Mouse (Mus musculus): ENCODE data around the gene Rptn.
"Not testable (repeated sequence)": the region's sequence is repeated elsewhere in the genome, so short reads cannot be mapped to it uniquely, and the experiment has no call there.

The Rptn gene

GRCm38 (mm10) chr3:93393366-93393765 lies at the start of gene Rptn:
Rptn (plus strand) TSS chr3:93393699.
- DNase-seq (ENCODE audit: low read depth, low spot score): no peak

GRCm38 (mm10) chr3:93346896-93347295 lies 46.6 kb upstream of the Rptn start:
- DNase-seq (ENCODE audit: low read depth, low spot score): no peak

DNA sequence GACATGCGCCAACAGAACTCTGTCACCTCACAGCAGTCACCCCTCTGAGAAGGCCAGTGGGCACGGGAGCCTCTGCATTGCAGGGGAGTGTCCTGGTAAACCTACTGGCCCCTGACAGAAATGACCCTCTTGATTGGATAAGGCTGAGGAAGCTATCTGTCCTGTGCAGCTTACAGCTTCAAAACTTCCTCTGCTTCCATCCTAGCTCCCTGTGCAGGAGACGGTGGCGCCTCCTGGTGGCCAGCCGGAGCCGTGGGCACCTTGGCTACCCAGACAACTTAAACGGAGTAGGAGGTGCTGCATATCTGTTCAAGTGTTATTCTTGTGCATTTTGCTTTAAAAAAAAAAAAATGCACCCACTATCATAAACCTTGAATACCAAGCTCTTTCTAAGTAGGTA lies 33.5 kb upstream of the Rptn start:
- peak; percentile 9 for DNase-seq (ENCODE audit: low read depth, low spot score)

DNA sequence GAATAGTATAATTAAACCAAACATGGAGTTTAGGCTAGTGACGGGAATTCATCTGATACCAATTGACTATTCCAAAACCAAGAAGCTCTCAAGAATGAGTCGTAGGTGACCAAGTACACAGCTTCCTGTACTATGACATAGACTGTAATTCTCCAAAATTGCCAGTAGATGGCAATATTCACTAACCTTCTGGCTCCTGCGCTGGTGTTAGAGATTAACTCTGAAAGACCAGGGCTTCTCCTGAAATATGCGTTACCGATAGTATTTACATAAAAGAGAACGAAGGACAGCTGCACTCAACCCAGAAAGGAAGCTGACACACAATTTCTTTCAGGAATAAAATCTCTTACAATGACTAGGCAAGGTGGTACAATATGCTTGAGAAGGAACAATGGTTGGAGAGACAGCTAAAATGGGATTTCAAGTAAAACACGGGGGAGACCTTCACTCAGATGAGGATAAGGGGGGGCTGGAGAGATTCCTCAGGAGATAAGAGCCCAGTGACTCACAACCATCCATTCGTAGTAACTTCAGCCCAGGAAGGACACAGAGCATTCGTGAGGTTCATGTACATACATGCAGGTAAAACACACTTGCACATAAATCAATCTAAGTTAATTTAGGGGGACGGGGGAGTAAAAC lies 31.4 kb upstream of the Rptn start:
- peak; percentile 39 for DNase-seq (ENCODE audit: low read depth, low spot score)

DNA sequence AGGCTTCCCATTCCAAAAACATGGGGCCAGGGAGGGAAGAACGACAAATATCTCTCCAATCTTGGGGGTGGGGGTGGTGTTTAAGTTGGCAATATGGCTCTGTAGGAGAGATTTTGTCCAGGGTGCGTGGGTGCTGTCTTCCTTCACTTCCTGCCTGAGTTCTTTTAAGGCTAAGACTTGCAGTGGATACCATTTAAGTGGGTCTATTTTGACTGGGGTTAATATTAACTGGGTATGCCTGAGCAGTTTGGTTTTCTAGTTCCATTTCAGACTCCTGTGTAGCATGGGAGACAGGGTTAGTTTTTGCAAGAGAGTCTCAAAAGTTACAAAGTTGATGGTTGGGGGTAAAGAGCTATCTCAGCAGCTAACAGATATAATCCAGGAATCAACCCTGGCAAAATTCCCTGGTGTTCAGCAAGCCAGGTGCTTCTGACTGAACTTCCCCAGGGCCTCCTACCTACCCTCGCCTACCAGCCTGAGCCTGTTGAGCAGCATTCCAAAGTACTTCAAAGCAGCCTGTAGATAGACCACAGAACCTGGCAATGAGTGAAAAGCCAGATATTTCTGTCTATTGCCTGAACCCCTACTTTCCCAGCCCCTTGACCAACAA lies 26.4 kb upstream of the Rptn start:
- no peak for DNase-seq (ENCODE audit: low read depth, low spot score)

DNA sequence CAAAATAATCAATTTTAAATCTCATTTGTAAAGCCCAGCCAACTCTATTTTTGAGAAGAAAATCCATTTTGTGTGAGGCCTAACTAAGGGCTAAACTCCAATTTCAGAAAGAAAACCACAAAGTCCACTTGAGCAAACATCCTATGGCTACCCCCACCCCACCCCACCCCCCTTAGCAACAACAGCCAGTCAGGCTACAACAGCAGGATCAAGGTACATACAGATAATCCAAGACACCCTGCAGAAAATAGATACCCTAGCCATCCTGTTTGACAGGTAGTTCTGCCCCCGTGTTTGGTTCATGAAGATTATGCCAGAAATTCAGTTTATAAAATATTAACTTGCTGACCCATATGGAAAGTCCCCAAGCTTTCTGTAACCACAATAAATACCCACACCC lies 25.3 kb upstream of the Rptn start:
- DNase-seq (ENCODE audit: low read depth, low spot score): no peak

GRCm38 (mm10) chr3:93373416-93373815 lies 20.1 kb upstream of the Rptn start:
- no peak for DNase-seq (ENCODE audit: low read depth, low spot score)

DNA sequence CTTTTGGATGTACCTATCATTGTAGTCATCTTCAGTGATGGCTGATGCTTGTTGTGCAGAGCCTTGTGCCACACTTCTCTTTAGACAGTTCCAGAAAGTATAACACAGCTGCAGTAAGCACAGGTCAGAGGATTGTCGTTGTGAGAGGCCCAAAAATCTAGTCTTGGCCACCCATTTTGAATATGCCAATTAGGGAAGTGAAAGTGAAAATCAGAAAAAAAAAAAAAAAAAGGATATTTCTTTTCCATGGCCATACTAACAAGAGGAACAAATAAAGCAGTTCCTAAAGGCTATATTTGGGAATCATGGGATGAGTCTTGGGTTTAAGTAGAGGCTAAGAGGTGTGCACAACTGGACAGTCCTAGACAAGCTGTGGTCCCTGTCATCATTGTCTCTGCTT lies 18.3 kb upstream of the Rptn start:
- no peak for DNase-seq (ENCODE audit: low read depth, low spot score)

DNA sequence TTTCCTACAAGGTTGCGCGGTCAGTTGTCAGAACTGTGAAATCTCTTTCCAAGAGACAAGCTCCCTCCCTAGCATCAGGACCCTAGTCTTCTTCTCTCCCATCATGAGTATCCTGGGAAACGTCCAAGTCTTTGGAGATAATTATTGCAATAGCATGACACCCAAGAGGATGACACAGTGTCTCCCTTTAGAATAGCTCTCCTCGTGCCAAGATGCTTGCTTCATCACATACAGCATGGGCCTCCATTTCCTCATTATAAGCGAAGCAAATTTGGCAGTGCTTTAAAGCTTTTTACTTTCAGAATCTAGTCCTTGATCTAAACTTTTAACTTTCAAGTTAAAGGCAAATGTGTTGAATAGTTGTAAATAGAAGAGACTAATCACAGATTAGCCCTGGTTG lies 17.9 kb upstream of the Rptn start:
- DNase-seq (ENCODE audit: low read depth, low spot score): no peak

- DNase-seq (ENCODE audit: low read depth, low spot score): no peak
Measured at GRCm38 (mm10) chr3:93378146-93378545, 15.4 kb upstream of the Rptn start.

- DNase-seq (ENCODE audit: low read depth, low spot score): no peak
Measured at GRCm38 (mm10) chr3:93403936-93404335, 10.4 kb downstream of the Rptn start.

DNA sequence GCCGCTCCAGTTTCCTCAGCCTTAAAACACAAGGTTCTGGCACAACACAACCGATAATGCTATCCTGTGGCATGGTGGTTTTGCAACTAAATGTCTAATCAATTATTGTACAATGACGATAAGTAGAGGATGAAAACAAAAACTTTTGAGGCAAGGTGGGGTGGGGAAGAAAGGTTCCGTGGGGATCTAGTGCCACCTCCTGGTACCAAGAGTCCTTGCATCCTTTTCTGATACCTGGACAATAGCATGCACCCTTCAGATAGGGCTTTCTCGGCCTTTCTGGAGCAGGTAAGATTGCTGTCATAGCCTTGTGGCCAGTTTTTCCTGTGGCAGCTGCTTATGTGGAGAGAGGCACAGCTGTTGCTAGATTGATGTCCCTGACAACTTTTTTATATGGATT lies 13.5 kb downstream of the Rptn start:
- DNase-seq (ENCODE audit: low read depth, low spot score): peak; percentile 8

DNA sequence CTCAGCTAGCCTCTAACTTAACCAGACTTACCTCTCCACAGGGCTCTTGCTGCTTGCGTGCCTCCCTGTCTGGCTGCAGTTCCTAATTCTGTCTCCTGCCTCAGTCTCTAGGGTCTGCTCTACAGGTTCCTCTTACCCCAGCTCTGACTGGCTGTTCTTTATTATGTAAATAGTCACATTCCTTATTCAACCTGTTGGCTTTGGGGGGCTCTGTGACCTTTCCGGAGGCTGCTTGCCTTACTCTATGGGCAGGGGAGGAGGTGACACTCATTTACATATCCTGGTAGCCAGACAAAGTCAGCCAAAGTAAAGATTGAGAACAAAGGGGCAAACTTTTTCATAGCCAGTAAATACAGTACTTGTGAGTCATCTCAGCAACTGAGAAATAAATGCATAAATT lies 18.4 kb downstream of the Rptn start:
- no peak for DNase-seq (ENCODE audit: low read depth, low spot score)

GRCm38 (mm10) chr3:93431673-93432072 lies 38.2 kb downstream of the Rptn start:
- no peak for DNase-seq (ENCODE audit: low read depth, low spot score)

- no peak for DNase-seq (ENCODE audit: low read depth, low spot score)
Measured at GRCm38 (mm10) chr3:93442030-93442429, 48.5 kb downstream of the Rptn start, which contains the start of gene Tchh. Tchh (plus strand) TSS chr3:93442330.

DNA sequence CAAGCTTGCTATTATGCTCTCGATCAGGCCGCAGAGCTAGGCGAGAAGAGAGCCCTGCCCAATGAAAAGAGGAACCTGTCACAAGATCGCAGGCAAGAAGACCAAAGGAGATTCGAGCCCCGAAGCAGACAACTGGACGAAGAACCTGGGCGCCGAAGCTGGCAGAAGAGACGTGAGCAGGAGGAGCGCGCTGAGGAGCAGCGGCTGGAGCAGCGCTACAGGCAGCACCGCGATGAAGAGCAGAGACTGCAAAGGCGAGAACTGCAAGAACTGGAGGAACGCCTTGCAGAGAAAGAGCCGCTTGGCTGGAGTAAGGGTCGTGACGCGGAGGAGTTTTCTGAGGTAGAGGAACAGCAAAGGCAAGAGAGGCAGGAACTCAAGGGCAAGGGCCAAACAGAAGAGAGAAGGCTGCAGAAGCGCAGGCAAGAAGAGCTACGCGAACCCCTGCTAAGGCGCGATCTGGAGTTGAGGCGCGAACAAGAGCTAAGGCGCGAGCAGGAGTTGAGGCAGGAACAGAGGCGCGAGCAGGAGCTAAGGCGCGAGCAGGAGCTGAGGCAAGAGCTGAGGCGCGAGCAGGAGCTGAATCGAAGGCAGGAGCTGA lies 50.1 kb downstream of the Rptn start:
- no peak for DNase-seq (ENCODE audit: low read depth, low spot score)

GRCm38 (mm10) chr3:93444343-93445164 lies 51.1 kb downstream of the Rptn start:
- no peak for DNase-seq (ENCODE audit: low read depth, low spot score)

DNA sequence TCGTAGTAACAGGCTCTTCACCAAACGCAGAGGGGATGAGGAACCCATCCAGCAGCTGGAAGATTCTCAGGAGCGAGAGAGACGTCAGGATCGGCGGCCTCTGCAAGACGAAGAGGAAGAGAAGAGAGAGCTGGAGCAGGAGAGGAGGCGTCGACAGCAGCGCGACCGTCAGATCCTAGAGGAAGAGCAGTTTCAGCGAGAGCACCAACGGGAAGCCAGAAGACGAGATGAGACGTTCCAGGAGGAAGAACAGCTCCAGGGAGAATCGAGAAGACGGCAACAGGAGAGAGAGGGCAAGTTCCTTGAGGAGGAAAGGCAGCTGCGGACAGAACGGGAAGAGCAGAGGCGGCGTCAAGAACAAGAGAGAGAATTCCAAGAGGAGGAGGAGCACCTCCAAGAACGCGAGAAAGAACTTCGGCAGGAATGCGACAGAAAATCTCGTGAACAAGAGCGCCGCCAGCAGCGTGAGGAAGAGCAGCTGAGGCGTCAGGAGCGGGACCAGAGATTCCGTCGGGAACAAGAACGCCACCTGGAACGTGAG lies 51.7 kb downstream of the Rptn start:
- no peak for DNase-seq (ENCODE audit: low read depth, low spot score)

- DNase-seq (ENCODE audit: low read depth, low spot score): no peak
Measured at GRCm38 (mm10) chr3:93446128-93446755, 52.7 kb downstream of the Rptn start.

DNA sequence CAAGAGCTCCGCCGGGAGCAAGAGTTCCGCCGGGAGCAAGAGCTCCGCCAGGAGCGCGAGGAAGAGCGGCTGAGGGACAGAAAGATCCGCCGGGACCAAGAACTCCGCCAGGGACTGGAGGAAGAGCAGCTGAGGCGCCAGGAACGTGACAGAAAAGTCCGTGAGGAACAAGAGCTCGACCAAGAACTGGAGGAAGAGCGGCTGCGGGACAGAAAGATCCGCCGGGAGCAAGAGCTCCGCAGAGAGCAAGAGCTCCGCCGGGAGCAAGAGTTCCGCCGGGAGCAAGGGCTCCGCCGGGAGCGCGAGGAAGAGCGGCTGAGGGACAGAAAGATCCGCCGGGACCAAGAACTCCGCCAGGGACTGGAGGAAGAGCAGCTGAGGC lies 53.2 kb downstream of the Rptn start:
- DNase-seq (ENCODE audit: low read depth, low spot score): not testable (repeated sequence)

- DNase-seq (ENCODE audit: low read depth, low spot score): no peak
Measured at GRCm38 (mm10) chr3:93447138-93447841, 53.8 kb downstream of the Rptn start.
